Mouse (Mus musculus) stomach, embryonic 14.5 days (tissue): ENCODE data around the gene Slc38a9. TPM values are rescaled to one million over a fixed set of nuclear protein-coding genes. Genes with fewer than 3 reads are reported as not detected.

Source experiments
- ATAC-seq: fragments of 200-750 bp; cut with Nextera tagmentation; 2 replicates; pipeline ENCODE4 v1.8.0; 2017; ENCODE audit warnings: low read depth, moderate TSS enrichment; ENCODE audit not compliant: insufficient number of reproducible peaks, insufficient read depth, low FRiP score
- H3K27ac ChIP-seq: fragments of 300-500 bp; sonication (generic); 2 replicates; pipeline ENCODE4 v1.5.1; 2014; ENCODE audit warnings: mild to moderate bottlenecking, low read length, moderate library complexity, mixed read lengths
- H3K27me3 ChIP-seq: fragments of 300-500 bp; sonication (generic); 2 replicates; pipeline ENCODE4 v1.6.1; 2014; ENCODE audit warnings: low read length, control low read depth, mixed read lengths; ENCODE audit not compliant: control insufficient read depth, insufficient read depth
- H3K36me3 ChIP-seq: fragments of 300-500 bp; sonication (generic); 2 replicates; pipeline ENCODE4 v1.6.1; 2014; ENCODE audit warnings: mild to moderate bottlenecking, control low read depth, low read length, moderate library complexity, mixed read lengths; ENCODE audit not compliant: control insufficient read depth, insufficient read depth
- H3K4me1 ChIP-seq: fragments of 300-500 bp; sonication (generic); 2 replicates; pipeline ENCODE4 v1.6.1; 2014; ENCODE audit warnings: low read length, control low read depth, mixed read lengths; ENCODE audit not compliant: control insufficient read depth, insufficient read depth
- H3K4me2 ChIP-seq: fragments of 300-500 bp; sonication (generic); replicated peaks from 2 replicates; pipeline ENCODE4 v1.6.1; 2014; ENCODE audit warnings: low read depth, low read length, control low read depth
- H3K4me3 ChIP-seq: fragments of 300-500 bp; sonication (generic); 2 replicates; pipeline ENCODE4 v1.5.1; 2014; ENCODE audit warnings: low read depth, low read length, control low read depth
- H3K9ac ChIP-seq: fragments of 300-500 bp; sonication (generic); replicated peaks from 2 replicates; pipeline ENCODE4 v1.6.1; 2014; ENCODE audit warnings: low read depth, mild to moderate bottlenecking, control low read depth, low read length, moderate library complexity, mixed read lengths
- H3K9me3 ChIP-seq: fragments of 300-500 bp; sonication (generic); 2 replicates; pipeline ENCODE4 v1.6.1; 2016; ENCODE audit warnings: low read depth, low read length, control low read depth; ENCODE audit not compliant: control insufficient read depth
- WGBS: fragments of 180-500 bp; shearing (Covaris S2); extraction: QIAGEN DNeasy Blood & Tissue Kit; methylation state at CpG from one replicate; pipeline ENCODE4 v1.1.7; 2014; 5-methylcytosine and 5-hydroxymethylcytosine counted together
- polyA plus RNA-seq: library from polyadenylated mRNA; unstranded; fragments of >200 nt; fragmentation: Nextera tagmentation; extraction: Ambion mirVana; gene quantifications from 2 replicates; pipeline ENCODE4 v1.2.1, GENCODE M21; 2014

The Slc38a9 gene
- polyA plus RNA-seq, 1 experiment from 2014 or later, result 18.1 TPM

GRCm38 (mm10) chr13:112744061-112744849, 83.7 kb downstream of the Slc38a9 start:
- no peak for ATAC-seq
- Histone ChIP-seq H3K9me3 (no peaks in the 10 kb centered on the region), H3K4me1 (peaks cover 18% of the 10 kb centered on the region), H3K36me3 (no peaks in the 10 kb centered on the region), H3K27me3 (no peaks in the 10 kb centered on the region), H3K9ac (no peak overlapping the region), H3K27ac (peak overlapping the region; percentile 44; the same call in 1 of the 2 replicates), H3K4me3 (no peak overlapping the region), H3K4me2 (no peak overlapping the region)
- 82% methylated on average over 15 of the region's 15 CpGs for WGBS

DNA sequence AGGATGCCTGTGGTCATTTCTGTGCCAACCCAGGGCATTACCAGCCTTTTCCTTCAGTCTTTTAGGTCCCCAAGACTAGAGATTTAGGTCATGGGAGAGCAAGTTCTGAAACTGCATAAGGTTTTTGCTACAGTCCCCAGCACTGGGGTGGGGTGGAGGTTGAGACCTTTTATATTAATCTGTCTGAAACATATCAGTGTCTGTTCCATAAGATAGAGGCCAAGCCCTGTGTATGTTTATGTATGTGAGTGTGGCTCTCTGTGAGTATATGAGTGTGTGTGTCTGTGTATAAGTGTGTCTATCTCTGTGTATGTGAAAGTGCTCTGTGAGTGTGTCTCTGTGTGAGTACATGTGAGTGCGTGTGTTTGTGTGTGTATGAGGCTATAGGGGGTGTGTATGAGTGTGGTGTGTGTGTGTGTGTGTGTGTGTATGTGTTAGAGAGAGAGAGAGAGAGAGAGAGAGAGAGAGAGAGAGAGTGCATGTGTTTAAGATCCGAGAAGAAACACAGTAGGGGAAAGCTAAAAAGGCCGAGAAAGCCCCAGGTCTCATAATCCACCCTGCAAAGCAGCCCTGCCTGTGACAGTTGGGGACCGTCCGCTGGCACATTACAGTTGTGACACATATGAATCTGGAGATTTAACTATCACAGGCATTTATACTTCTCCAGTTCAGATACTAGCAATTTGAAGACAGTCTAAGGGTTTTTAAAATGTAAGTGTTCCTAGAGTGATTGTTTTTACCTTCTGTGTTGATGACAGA, 85.6 kb downstream of the Slc38a9 start:
- Histone ChIP-seq H3K9ac (no peak overlapping the region), H3K27ac (no peak overlapping the region), H3K27me3 (no peaks in the 10 kb centered on the region), H3K4me1 (peaks cover 22% of the 10 kb centered on the region), H3K4me3 (no peak overlapping the region), H3K36me3 (no peaks in the 10 kb centered on the region), H3K9me3 (no peaks in the 10 kb centered on the region), H3K4me2 (no peak overlapping the region)
- 86% methylated on average over 5 of the region's 5 CpGs for WGBS
- peak; percentile 80; the same call in 1 of the 2 replicates for ATAC-seq

- H3K27me3 ChIP-seq, result no peaks in the 10 kb centered on the region
- H3K4me1 ChIP-seq, result peaks cover 28% of the 10 kb centered on the region
- H3K36me3 ChIP-seq, result no peaks in the 10 kb centered on the region
- no peaks in the 10 kb centered on the region for H3K9me3 ChIP-seq
- no peak overlapping the region for H3K4me3 ChIP-seq
- WGBS, result 87% methylated on average over 10 of the region's 10 CpGs
- ATAC-seq, result no peak
- no peak overlapping the region for H3K27ac ChIP-seq
- H3K4me2 ChIP-seq, result no peak overlapping the region
- no peak overlapping the region for H3K9ac ChIP-seq
Observed at GRCm38 (mm10) chr13:112746695-112747055, 86.1 kb downstream of the Slc38a9 start.

DNA sequence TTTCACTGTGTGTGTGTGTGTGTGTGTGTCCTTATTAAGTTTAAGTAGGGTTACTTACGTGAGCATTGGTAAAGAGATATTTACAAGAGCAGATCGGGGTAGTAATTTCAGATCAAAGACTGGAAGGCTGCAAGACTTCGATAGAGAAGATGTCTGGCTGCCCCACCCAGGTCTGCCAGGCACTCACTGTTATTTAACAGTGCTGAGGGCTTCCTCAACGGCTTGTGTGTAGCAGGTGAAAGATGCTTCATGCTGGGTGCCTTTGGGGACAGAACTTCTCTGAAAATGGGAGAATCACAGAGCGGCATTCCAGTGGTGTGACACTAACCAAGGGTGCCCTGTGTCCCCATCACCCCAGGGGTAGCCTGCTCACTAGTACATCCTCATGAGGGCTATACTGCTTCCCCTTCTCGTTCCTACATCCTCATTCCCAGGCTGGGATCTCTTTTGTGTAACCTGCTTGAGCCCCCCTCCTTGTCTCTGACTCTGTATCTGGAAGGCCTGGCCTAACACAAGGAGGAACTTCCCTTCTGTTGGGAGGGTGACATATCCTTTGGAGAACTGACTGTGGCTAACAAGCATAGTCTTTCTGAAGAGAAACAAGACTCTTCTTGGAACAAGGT, 87.4 kb downstream of the Slc38a9 start:
- Histone ChIP-seq H3K36me3 (no peaks in the 10 kb centered on the region), H3K4me1 (peaks cover 30% of the 10 kb centered on the region), H3K27ac (no peak overlapping the region), H3K9ac (no peak overlapping the region), H3K9me3 (no peaks in the 10 kb centered on the region), H3K4me2 (no peak overlapping the region), H3K27me3 (no peaks in the 10 kb centered on the region), H3K4me3 (no peak overlapping the region)
- WGBS, result 75% methylated on average over 6 of the region's 6 CpGs
- 0 out of 2 replicates have a peak, but pooled peaks have one; percentile 31 for ATAC-seq

GRCm38 (mm10) chr13:112748808-112749510, 88.4 kb downstream of the Slc38a9 start:
- H3K27me3 ChIP-seq, result no peaks in the 10 kb centered on the region
- no peak overlapping the region for H3K27ac ChIP-seq
- H3K4me3 ChIP-seq, result no peak overlapping the region
- 88% methylated on average over 11 of the region's 11 CpGs for WGBS
- H3K36me3 ChIP-seq, result no peaks in the 10 kb centered on the region
- no peak overlapping the region for H3K4me2 ChIP-seq
- H3K9ac ChIP-seq, result no peak overlapping the region
- no peaks in the 10 kb centered on the region for H3K9me3 ChIP-seq
- H3K4me1 ChIP-seq, result peaks cover 31% of the 10 kb centered on the region
- no peak for ATAC-seq

GRCm38 (mm10) chr13:112749881-112750280, 89.3 kb downstream of the Slc38a9 start:
- Histone ChIP-seq H3K27ac (no peak overlapping the region), H3K9ac (no peak overlapping the region), H3K4me1 (peaks cover 30% of the 10 kb centered on the region), H3K9me3 (no peaks in the 10 kb centered on the region), H3K4me2 (no peak overlapping the region), H3K36me3 (no peaks in the 10 kb centered on the region), H3K4me3 (no peak overlapping the region), H3K27me3 (no peaks in the 10 kb centered on the region)
- no peak for ATAC-seq
- WGBS, result 89% methylated on average over 2 of the region's 2 CpGs

DNA sequence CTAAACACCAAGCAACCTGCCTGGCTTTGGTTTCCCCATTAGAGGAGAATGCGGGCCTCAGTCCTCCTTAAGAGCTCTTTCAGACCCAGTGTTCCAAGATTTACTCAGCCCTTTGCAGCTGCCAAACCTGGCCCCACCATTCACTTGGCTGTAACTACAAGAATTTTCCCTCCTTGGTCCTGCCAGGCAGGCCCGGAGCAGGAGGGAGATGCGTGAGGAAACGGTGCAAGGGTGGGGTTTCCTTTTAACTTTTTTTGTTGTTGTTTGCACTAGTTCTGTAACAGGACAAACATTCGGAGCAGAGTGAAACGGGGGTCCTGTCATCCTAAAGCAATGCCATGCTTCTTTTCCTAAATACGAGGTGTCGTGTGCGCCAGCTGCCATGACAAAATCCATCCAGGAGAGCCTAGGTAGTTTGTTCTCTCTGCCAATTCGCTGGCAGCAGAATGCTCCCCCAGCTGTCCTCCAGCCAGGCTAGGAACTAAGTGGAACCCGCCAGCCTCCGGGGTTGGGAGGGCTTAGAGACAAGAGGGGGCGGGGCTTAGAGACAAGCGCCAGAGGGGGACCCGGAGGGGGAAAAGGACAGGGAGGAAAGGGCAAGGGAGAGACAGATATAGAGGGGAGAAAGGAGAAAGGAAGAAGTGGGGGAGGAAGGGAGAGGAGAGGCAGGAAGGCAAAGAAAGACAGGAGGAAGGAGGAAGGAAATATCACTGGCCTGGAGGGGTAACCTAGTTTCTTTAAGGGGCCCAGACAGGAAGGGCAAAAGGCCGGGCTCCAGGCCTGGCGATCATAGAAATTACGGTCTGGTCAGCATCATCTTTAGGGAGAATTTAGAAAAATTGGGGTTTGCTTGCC, 91.1 kb downstream of the Slc38a9 start:
- Histone ChIP-seq H3K9ac (no peak overlapping the region), H3K4me3 (no peak overlapping the region)
- peak; percentile 57; the same call in 1 of the 2 replicates for ATAC-seq

More for the DNA sequence above, 91.1 kb downstream of the Slc38a9 start:
- Histone ChIP-seq H3K27ac (peak overlapping the region; percentile 88), H3K4me1 (peaks cover 41% of the 10 kb centered on the region), H3K9me3 (no peaks in the 10 kb centered on the region), H3K4me2 (peak overlapping the region; percentile 27; the same call in 1 of the 2 replicates), H3K36me3 (no peaks in the 10 kb centered on the region), H3K27me3 (no peaks in the 10 kb centered on the region)
- 17% methylated on average over 18 of the region's 18 CpGs for WGBS
